Mouse (Mus musculus) mouse trophoblast stem cell (cell line): ENCODE data around the gene Actg1.
"Not testable (repeated sequence)": the region's sequence is repeated elsewhere in the genome, so short reads cannot be mapped to it uniquely, and the experiment has no call there.

ENCODE experiments used
- in situ Hi-C, 2 experiments: fragments of 300-500 bp; cut with MseI, MboI; formaldehyde crosslinking; loops; 2 replicates in 1 of 2; 3 replicates in 1 of 2; pipeline ENCODE4 v1.15.1; 2025

Gene Actg1

DNA sequence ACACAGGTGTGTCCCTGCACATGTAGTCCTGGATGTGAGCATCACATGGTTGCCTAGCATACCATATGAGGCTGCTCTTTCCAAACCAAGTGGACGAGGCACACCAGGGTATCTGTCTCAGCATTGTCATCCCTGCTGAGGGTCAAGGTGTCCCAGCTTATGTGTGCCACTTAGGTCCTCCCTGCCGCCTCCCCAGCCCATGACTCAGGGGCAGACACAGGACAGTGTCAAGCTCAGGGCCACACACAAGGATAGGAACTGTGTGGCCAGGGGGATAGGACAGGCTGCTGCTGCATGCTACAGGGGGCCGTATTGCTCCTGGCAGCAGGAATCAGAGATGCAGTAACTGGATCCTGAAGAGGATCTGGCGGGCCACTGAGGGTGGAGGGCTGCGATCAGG, 12.4 kb upstream of the Actg1 start:
- in situ Hi-C loops: no loop called here

DNA sequence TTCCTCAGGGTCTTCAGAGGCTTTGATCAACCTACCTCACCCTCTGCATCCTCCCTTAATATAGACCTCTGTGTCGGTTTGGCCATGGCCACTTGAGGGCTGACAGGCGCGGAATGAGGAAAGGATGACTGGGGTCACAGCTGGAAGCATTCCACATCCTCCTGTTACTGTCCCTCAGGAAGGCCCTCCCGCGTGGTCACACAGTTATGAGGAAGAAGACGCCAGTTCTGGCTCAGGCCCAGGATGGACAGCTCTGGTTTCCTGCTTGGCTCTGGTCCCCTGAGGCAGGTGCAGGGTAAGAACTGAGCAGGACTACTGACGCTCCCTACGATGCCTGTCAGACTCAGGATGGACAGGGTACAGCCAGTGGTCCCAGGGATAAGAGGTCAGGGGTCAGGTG, 11.7 kb upstream of the Actg1 start:
- in situ Hi-C loops: no loop called here

DNA sequence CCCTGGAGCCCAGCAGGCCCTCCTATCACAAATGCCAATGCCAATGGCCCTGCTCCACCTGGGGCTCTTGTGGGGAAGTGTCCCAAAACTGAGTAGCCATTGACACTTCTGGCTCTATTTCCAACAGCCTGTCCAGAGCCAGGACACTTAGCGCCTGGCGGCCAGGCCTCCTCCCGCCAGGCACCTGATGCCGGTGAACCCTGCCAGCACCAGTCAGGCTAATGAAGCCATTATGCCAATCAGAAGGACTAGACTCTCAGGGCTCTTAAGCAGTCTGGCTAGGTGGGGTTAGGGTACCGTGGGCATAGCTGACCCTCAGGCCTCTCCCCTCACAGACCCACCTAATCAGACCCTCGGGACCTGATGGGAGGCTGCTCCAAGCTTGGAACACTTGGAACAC, 11.0 kb upstream of the Actg1 start:
- in situ Hi-C loops: no loop called here

DNA sequence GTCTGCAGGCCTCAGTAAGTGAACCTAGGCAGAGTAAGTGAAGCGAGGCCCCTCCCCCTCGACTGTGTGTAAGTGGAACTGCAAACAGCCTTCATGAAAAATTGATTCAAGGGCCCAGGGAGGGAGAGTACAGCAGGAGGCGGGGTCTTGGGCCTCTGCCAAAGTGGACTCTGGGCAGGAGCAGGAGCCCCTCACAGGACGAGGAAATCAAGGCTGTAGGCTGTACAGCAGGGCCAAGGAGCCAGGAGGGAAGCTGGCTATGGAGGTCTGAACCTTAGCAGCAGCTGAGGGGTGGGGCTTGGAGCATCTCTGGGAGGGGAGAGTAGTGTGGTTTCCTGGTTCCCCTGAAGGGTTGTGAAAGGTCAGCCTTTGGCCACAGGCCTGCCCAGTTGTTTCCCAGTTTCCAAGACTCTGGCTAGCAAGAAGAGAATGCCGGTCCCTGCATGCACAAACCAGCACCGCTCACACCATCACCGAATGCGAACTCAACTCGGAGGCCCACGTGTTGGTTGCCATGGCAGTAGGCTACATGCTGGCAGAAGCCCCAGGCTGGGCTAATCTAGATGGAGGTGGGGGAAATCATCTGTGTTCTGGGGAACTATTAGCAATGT, 9.6 kb upstream of the Actg1 start:
- in situ Hi-C loops: no loop called here

DNA sequence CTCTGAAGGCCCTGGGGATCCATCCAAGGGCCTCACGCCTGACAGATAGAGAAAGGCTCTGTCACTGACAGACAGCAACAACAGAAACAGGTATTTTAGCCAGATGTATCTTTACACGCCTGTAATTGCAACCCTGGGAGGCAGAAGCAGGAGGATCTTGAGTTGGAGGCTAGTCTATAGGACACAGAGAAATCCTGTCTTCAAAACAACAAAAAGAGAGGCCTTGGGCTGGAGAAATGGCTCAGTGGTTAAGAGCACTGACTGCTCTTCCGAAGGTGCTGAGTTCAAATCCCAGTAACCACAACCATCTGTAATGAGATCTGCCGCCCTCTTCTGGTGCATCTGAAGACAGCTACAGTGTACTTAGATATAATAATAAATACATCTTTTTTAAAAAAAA, 8.6 kb upstream of the Actg1 start:
- in situ Hi-C loops: no loop called here

DNA sequence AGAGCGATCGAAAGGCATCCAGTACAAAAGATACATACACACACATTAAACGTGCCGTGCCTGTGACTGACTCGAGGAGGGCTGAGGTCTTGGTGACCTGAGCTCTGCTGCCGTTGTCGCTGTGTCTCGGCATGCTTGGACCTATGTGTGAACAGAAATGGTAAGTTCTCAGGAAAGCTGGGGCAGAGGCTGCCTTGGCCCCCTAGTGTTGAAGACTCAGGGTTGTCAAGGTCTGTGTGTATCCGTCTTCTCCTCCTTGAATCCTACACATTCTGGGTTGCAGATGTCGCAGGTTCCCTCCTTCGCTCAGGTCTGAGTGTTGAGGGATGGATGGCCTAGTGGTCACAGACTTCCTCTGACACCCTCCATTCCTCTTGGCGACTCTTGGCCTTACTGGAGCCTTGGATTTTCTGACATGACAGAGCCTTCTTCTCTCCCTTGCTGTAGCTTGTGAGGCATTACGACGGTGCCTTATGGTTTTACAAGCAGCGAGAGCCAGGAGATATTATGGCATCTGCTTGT, 8.0 kb upstream of the Actg1 start:
- in situ Hi-C loops: no loop called here

DNA sequence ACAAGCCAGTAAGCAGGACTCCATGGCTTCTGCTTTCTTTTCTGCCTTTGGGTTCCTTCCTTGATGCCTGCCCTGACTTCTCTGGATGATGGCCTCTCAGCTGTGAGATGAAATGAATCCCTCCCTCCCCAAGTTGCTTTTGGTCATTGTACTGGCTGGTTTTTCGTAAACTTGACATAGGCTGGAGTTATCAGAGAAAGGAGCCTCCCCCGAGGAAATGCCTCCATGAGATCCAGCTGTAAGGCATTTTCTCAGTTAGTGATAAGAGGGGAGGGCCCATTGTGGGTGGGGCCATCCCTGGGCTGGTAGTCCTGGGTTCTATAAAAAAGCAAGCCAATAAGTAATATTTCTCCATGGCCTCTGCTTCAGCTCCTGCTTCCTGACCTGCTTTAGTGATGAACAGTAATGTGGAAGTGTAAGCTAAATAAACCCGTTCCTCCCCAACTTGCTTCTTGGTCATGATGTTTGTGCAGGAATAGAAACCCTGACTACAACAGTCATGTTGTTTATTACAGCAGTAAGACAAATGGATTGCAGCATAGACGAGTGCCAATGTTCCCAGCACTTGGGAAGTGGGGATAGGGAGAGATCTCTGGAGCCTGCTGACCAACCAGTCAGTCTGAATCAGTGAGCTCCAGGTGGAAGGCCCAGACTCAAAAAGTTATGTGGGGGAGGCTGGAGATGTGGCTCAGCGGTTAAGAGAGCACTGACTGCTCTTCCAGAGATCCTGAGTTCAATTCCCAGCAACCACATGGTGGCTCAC, 7.1 kb upstream of the Actg1 start:
- in situ Hi-C loops: no loop called here

DNA sequence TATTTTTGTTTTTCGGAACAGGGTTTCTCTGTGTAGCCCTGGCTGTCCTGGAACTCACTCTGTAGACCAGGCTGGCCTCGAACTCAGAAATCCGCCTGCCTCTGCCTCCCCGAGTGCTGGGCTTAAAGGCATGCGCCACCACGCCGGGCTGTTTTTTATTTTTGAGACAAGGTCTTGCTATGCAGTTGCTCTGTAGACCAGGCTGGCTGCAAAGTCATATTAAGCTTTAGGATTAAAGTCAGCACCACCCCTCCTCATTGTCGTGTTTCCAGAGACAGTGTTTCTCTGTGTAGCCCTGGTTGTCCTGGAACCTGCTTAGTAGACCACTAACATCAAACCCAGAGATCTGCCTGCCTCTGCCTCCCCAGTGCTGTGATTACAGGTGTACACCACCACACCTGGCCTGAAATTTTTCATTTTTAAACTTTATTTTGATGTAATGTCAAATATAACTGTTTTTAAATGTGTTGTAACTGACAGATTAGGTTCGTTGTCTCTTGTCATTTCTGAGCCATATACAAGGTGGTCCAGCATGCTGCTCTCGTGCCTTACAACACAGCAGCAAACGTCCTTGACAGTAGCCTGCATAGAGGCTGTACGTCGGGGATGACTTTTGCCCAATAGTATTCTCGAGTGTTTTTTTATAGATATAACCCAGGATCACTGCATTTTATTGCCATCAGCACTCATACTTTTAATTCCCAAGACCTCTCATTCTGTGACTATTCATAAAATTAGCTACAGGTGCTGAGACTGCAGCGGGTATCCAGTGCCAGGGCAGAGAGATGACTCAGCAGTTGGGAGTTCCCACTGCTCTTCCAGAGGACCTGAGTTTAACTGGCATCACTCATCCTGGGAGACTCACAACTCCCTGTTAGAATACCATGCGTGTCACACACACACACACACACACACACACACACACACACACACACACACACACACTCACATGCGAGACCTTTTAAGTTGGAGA, 6.2 kb upstream of the Actg1 start:
- in situ Hi-C loops: no loop called here

DNA sequence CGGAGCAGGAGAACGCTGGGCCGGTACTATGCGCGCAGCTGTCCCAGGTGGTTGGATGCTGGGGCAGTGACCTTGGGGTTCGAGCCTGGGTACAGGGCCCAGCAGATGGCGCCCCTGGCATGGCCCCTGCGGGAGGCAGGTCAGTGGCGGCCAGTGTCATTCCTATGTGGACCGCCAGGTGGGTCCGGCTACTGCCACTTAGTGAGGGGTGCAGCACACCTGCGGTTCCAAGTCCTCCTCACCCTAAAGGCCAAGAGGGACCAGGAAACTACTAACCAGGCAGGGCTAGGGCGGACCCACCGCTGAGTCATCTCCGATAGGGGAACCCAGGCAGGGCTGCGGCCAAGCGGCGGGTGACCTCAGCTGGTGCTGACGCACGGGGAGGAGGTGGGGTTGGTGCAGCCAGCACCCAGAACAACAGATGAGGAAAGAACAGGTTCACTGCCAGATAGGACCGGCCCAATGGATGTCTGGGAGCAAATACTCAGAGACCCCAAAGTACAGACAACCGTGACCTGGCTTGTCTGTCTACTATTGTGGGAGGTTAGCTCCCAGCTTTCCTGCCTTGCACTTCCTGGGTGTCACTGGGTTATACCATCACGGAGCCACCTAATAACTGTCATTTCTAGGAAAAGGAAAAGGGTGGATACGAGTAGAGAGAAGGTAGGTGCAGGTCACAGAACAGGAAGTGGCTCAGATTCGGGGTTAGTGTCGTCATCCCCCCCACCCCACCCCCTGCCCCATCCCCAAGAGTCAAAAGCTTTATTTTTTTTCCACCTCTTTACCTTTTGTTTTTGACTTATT, 5.4 kb upstream of the Actg1 start:
- in situ Hi-C loops: no loop called here

DNA sequence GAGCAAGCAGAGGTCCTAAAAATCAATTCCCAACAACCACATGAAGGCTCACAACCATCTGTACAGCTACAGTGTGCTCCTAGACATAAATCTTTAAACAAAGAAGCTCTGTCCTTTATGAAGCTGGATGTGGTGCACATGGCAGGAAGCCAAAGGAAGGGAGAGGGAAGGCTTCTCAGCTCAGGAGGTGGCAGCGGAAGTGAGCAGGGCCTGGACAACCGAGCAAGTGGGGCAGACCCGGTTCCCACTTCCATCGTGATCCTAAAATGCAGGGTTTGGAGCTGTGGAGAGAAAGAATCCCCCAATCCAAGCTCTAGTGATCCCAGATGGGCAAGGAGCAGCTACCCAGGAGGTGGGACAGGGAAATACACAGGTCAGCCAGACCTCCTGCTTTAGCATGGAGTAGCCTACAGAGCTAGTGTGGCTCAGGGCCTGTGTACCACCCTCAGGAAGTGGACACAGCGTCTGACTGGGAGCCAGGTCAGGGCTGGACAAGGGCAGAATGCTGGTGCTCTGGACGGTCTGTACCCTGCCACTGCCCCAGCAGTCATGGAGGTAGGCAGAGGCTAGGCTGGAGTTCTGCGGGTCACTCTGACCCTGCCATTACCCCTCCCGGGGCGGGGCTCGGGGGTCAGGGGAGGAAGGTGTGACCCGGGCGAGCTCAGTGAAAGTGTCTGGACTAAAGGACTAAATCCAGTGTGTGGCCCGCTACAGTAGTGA, 4.4 kb upstream of the Actg1 start:
- in situ Hi-C loops: no loop called here

DNA sequence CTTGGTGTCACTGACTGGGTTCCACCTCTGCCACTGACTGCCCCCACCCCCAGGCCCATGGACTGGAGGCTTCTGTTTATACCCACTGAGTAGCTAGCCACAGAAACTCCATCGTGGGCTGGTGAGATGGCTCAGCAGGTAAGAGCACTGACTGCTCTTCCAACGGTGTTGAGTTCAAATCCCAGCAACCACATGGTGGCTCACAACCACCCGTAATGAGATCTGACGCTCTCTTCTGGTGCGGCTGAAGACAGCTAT, 3.7 kb upstream of the Actg1 start:
- in situ Hi-C loops: not testable (repeated sequence)

DNA sequence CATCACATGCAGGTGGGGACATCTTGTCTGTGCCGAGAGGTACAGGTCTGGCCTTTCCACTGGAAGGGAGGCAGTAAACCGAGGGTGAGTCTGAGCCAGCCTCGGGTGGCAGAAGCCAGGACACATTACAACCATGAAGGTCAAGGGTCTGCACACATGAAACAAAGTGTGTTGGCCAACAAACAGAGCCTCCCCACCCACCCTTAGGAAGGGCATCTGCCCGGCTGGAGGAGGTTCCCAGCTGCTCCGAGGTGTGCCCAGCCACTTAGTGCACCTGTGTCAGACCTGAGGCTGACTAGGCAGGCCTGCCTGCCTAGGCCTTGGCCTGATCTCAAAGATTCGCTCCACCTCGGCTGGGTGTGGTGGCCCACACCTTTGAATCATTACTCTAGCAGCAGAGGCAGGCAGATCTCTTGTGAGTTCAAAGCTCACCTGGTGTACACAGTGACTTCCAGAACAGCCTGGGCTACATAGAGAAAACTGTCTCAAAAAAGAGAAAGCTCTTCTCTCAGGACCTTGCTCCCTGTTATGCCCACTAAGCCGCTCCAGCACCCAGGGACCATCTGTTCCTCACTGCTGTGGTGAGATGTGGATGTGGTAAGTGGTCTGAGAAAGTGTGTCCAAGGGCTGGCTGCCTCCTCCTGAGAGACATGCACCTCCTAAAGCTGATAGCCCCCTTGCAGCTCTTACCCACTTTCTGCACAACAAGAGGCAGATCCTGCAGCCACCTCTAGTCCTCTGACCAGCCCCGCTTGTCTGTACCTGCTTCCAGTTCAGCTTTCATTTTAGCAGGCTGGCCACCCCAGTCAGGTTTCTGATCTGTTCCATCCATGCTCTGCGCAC, 3.1 kb upstream of the Actg1 start:
- in situ Hi-C loops: no loop called here

DNA sequence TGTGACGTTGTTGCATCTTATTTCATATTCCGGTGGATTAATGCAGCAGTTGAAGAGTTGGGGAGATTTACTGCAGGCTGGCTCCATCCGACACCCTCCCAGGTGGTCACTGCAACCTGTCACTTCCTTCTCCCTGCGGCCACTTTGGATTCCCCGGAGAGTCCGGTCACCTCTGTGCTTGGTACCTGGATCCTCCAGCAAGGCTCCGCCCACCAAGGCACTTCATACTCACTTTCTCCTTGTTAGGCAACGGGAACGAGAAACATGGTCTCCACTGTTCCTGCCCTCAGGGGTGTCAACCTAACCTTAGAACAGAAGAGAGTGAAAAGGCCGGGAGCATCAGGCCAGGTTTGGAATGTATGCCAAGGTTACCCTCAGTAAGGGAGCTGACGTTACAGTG, 2.4 kb upstream of the Actg1 start:
- in situ Hi-C loops: no loop called here

DNA sequence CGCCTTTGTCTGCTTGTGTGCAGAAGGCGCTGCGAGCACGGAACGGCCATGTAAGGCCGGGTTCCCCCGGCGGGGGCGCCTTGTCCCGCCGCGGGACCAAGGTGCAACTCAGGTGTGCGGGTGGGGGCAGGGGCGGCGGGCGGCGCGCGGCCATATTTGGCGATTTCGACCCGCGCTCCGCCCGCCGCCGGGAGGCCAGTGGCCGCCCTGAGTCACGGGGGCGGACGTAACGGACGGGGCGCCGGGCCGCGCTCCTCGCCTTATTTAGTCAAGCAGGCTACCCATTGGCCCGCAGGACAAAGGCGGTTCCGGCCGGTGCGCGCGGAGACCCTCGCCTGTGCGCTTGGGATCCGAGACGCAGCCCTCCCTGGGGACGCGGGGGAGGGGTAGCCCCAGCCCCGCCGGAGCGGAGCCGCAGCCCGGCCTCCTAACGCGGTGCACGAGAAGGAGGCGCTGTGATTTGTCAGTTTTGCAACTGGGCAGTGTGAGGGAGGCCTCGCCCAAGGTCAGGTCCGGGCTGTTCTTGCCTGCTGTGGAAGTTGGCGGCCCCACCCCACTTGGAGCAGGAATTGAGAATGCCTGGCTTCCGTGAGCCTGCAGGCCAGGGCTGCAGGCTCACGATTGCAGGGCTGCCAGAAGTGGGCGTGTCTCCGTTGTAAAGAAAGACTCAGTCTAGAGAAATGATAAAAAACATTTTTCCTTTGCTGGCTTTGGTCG, 1.8 kb upstream of the Actg1 start:
- in situ Hi-C loops: no loop called here

DNA sequence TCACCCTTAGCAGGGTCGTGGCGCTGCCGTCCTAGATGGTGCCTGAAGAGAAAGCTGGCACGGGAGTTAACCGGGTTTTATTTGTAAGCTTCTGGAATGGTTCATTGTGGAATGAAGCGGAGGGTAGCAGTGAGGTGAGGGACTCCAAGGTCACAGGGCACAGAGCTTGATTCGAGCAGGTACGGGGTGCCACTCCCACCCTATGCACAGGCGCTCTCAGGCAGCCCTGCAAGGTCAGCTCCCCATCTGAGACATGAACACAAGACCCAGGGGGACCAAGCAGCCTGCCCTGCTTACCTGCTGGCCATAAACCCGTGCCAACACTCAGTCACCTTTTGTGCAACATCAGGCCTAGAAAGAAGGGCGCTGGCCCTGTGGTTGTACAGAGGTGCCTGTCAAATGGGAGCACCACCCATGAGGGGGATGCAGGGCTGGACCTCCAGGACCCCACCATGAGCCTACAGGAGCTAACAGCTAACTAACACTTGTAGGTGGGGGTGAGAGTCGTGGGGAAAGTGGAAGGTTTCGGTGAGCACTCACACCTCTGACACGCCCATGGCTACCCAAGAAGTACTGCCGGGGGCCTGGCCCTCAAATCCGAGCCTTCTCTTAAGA, 1.1 kb upstream of the Actg1 start:
- in situ Hi-C loops: no loop called here

DNA sequence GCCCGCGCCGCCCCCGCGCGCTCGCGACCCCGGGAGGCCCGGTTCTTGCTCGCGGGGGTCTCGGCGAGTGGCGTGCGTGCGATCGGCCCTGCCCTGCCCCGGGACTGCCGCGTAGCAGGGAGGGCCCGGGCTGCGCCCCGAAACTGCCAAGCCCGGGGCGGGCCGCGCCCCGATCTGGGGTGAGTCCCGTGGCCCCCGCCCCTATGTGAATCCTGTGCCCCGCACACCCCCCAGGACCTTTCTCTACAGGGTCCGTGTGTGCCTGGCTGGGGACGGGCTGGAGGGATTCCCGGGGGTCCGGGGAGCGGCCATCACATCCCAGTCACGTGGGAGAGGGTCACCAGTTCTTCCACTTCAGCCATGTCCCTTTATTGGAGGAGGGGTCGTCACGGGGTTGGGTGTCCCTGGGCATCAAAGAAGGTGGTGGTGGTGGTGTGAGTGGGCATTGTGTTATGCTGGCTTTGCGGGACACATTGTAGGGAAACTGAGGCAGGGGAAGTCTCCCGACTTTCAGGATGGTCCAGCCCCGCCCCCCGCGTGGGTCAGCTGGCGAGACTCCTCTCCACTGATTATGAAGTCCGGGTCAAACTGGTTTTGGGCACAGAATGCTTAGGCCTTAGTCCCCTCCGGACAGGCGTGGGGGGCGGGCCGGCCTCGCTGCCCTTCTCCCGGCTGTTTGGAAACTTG, 485 bp upstream of the Actg1 start:
- in situ Hi-C loops: no loop called here

DNA sequence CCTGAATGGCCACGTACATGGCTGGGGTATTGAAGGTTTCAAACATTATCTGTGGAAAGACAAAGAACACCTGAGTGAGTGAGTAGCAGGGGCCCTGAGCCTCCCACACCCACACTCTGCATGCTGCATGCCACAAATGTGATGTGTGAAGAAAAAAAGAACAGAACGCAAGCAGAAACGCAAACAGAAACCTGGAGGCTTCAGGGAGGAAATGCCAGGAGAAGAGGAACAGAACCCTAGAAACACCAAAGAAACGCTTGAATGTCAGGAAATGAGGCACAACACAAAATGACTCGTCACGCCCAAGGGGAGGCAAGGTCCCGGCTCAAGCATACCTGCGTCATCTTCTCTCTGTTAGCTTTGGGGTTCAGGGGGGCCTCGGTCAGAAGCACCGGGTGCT, 1.0 kb downstream of the Actg1 start:
- in situ Hi-C loops: no loop called here

DNA sequence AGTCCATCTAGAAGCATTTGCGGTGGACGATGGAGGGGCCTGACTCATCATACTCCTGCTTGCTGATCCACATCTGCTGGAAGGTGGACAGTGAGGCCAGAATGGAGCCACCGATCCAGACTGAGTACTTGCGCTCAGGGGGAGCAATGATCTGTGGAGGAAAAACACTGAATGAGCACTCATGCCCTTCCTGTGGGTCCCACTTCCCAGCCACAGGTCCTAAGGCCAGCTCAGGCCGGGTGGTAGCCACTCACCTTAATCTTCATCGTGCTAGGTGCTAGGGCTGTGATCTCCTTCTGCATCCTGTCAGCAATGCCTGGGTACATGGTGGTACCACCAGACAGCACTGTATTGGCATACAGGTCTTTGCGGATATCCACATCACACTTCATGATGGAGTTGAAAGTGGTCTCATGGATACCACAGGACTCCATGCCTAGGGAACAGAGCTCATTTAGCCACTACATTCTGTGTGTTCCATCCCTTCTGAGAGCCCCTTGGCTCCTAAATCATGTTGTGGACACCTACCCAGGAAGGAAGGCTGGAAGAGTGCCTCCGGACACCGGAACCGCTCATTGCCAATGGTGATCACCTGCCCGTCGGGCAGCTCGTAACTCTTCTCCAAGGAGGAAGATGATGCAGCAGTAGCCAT, 1.8 kb downstream of the Actg1 start:
- in situ Hi-C loops: not testable (repeated sequence)
